Mouse (Mus musculus) erythroblast, embryonic 14.5 days (primary cell): Measurements from ENCODE around the gene Got2. TPM values are rescaled to one million over a fixed set of nuclear protein-coding genes. Genes with fewer than 3 reads are reported as not detected.
A peak's percentile ranks its signal among the peaks of the same experiment; 100 is the strongest.

Experiments used
- H3K27me3 ChIP-seq: 2 replicates; pipeline ENCODE4 v1.6.1; 2012; ENCODE audit warnings: inconsistent platforms; ENCODE audit not compliant: control insufficient read depth
- H3K36me3 ChIP-seq: 2 replicates; pipeline ENCODE4 v1.6.1; 2012; ENCODE audit warnings: mild to moderate bottlenecking, inconsistent platforms; ENCODE audit not compliant: control insufficient read depth
- H3K4me1 ChIP-seq: 2 replicates; pipeline ENCODE4 v1.6.1; 2012; ENCODE audit warnings: inconsistent platforms; ENCODE audit not compliant: control insufficient read depth
- H3K4me3 ChIP-seq: replicated peaks from 2 replicates; pipeline ENCODE3; 2012; ENCODE audit warnings: moderate library complexity, mild to moderate bottlenecking, inconsistent platforms
- H3K9me3 ChIP-seq: 2 replicates; pipeline ENCODE4 v1.6.1; 2012; ENCODE audit warnings: low read length, inconsistent platforms, mixed read lengths; ENCODE audit not compliant: control insufficient read depth
- GATA1 ChIP-seq: IDR thresholded peaks from 2 replicates; pipeline ENCODE4 v1.6.1; 2012; ENCODE audit warnings: low read length, inconsistent platforms, mixed read lengths
- TAL1 ChIP-seq: IDR thresholded peaks from 3 replicates; pipeline ENCODE4 v1.6.1; 2012; ENCODE audit warnings: low read length, inconsistent platforms, mixed read lengths
- polyA plus RNA-seq: library from polyadenylated mRNA; stranded (reverse); fragments of >175 nt; gene quantifications from 2 replicates; pipeline ENCODE4 v1.2.3, GENCODE M21; 2012

Gene Got2
- polyA plus RNA-seq, 1 experiment = 2.5 TPM

GRCm38 (mm10) chr8:95893701-95894100, 5.4 kb upstream of the Got2 start:
- Histone ChIP-seq H3K4me1 (no peaks in the 10 kb centered on the region), H3K9me3 (no peaks in the 10 kb centered on the region), H3K27me3 (no peaks in the 10 kb centered on the region), H3K36me3 (no peaks in the 10 kb centered on the region), H3K4me3 (no peak overlapping the region)
- TF ChIP-seq GATA1 (no peak), TAL1 (no peak)

DNA sequence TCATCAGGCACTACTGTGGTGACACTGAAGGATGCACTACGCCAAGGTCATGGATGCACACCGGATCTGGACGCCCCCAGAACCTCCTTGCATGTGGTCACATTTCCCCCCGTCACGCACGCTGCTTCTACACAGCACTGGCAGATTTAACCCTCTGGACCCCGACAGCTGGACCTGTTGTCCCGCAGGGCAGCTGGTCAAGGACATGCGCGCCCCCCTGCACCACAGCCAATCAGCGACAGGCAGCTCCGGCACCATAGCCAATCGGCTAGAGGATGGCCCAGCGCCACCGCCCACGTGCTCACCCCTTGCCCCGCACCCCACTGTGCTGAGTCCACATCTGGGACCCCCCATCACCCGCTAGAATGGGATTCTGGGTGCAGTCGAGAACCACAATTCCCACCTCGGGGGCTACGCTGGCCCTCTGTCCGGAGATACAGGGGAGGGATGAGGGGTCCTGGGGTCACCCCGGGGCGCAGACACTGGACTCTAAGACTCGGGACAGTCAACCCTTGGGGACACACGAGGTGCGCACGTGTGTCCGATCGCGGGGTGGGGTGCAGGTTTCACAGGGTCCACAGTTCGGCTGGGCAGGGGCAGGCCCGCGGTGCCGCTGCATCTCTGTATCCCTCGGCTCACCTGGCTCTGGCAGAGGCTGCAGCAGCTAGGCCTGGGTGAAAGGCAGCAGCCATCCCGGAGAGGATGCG, 616 bp downstream of the Got2 start:
- Histone ChIP-seq H3K9me3 (no peaks in the 10 kb centered on the region), H3K27me3 (no peaks in the 10 kb centered on the region), H3K36me3 (peaks cover 3% of the 10 kb centered on the region), H3K4me3 (peak overlapping the region; percentile 97), H3K4me1 (peaks cover 33% of the 10 kb centered on the region)
- TF ChIP-seq TAL1 = no peak
- no peak for TF ChIP-seq GATA1

GRCm38 (mm10) chr8:95886647-95887577, 1.4 kb downstream of the Got2 start:
- Histone ChIP-seq H3K4me1 (peaks cover 33% of the 10 kb centered on the region), H3K27me3 (no peaks in the 10 kb centered on the region), H3K36me3 (peaks cover 6% of the 10 kb centered on the region), H3K9me3 (no peaks in the 10 kb centered on the region), H3K4me3 (peak overlapping the region; percentile 97)
- TF ChIP-seq TAL1 (no peak), GATA1 (no peak)

DNA sequence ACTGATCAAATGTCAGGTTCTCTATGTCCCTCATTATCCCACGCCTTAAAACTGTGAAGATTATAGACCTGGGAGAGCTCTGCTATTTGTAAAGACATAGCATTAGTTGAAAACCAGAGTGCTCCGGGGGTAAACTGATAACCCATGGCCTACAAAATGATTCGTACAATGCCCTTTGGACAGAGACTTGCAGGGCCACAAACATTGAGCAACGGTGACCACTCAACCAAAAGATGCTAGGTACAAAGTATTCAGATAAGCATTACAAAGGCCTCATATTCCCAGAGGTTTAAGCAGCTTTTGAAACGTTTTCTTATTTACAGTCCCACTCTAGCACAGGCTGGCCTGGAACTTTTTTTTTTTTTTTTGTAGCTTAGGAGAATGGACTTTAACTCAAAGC, 2.4 kb downstream of the Got2 start:
- Histone ChIP-seq H3K36me3 (peaks cover 8% of the 10 kb centered on the region), H3K4me3 (no peak overlapping the region), H3K4me1 (peaks cover 33% of the 10 kb centered on the region), H3K9me3 (no peaks in the 10 kb centered on the region), H3K27me3 (no peaks in the 10 kb centered on the region)
- TF ChIP-seq TAL1 (no peak), GATA1 (no peak)

GRCm38 (mm10) chr8:95885271-95885841, 3.0 kb downstream of the Got2 start:
- no peaks in the 10 kb centered on the region for H3K27me3 ChIP-seq
- H3K4me1 ChIP-seq = peaks cover 33% of the 10 kb centered on the region
- no peak for TF ChIP-seq TAL1
- no peak for TF ChIP-seq GATA1
- no peaks in the 10 kb centered on the region for H3K9me3 ChIP-seq
- no peak overlapping the region for H3K4me3 ChIP-seq
- peaks cover 8% of the 10 kb centered on the region for H3K36me3 ChIP-seq

- no peaks in the 10 kb centered on the region for H3K9me3 ChIP-seq
- no peak overlapping the region for H3K4me3 ChIP-seq
- peaks cover 8% of the 10 kb centered on the region for H3K36me3 ChIP-seq
- peaks cover 33% of the 10 kb centered on the region for H3K4me1 ChIP-seq
- H3K27me3 ChIP-seq = no peaks in the 10 kb centered on the region
- no peak for TF ChIP-seq TAL1
- no peak for TF ChIP-seq GATA1
These were observed 3.9 kb downstream of the Got2 start for GRCm38 (mm10) chr8:95884491-95884890.

- peaks cover 24% of the 10 kb centered on the region for H3K4me1 ChIP-seq
- TF ChIP-seq GATA1 (no peak), TAL1 (no peak)
- H3K4me3 ChIP-seq = no peak overlapping the region
These were observed 6.2 kb downstream of the Got2 start for GRCm38 (mm10) chr8:95882191-95882590.

DNA sequence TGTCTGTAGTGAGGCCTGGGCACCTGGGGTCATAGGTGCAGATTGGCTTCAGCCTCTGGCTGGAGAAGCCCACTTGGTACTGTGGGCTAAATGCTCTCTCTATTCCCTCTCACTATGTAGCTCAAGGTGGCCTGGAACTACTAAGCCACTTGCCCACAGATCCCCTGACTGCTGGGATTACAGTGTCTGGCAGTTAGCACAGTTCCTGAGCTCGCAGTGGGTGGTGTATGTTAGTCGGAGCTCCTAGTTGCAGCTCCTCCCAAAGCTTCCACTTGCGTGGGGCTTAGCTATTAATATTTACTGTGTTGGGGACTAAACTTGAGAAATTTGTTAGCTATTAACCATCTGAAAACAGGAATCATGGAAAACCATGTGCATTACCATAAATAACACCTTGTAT, 6.8 kb downstream of the Got2 start:
- peaks cover 18% of the 10 kb centered on the region for H3K4me1 ChIP-seq
- no peak for TF ChIP-seq GATA1
- no peak for TF ChIP-seq TAL1
- H3K27me3 ChIP-seq = no peaks in the 10 kb centered on the region
- peaks cover 24% of the 10 kb centered on the region for H3K36me3 ChIP-seq
- no peak overlapping the region for H3K4me3 ChIP-seq
- H3K9me3 ChIP-seq = no peaks in the 10 kb centered on the region

More at GRCm38 (mm10) chr8:95882191-95882590, 6.2 kb downstream of the Got2 start:
- no peaks in the 10 kb centered on the region for H3K9me3 ChIP-seq
- peaks cover 18% of the 10 kb centered on the region for H3K36me3 ChIP-seq
- H3K27me3 ChIP-seq = no peaks in the 10 kb centered on the region

- H3K4me3 ChIP-seq = no peak overlapping the region
- peaks cover 2% of the 10 kb centered on the region for H3K9me3 ChIP-seq
- H3K36me3 ChIP-seq = peaks cover 37% of the 10 kb centered on the region
- peaks cover 6% of the 10 kb centered on the region for H3K4me1 ChIP-seq
- TF ChIP-seq TAL1 = no peak
- TF ChIP-seq GATA1 = no peak
- H3K27me3 ChIP-seq = no peaks in the 10 kb centered on the region
These were observed 8.5 kb downstream of the Got2 start for GRCm38 (mm10) chr8:95879823-95880222.
